Mouse (Mus musculus) hindbrain, embryonic 10.5 days (tissue): ENCODE measurements at regions not wholly inside any gene's neighbourhood (a gene's known extent, or its start where the extent isn't known, plus 50 kb on each side); places are given as distances from the start of the nearest gene placed in this dataset.

Source experiments
- DNase-seq: peaks from one replicate; pipeline ENCODE4 v3.0.0-alpha.2; 2017; ENCODE audit warnings: low spot score
- H3K27ac ChIP-seq: fragments of 300-500 bp; sonication (generic); 2 replicates; pipeline ENCODE4 v1.5.1; 2016; ENCODE audit warnings: mild to moderate bottlenecking, moderate library complexity
- H3K27me3 ChIP-seq: fragments of 300-500 bp; sonication (generic); 2 replicates; pipeline ENCODE4 v1.6.1; 2016; ENCODE audit warnings: mild to moderate bottlenecking; ENCODE audit not compliant: poor library complexity, insufficient read depth, severe bottlenecking
- H3K36me3 ChIP-seq: fragments of 300-500 bp; sonication (generic); 2 replicates; pipeline ENCODE4 v1.6.1; 2016; ENCODE audit warnings: mild to moderate bottlenecking, moderate library complexity
- H3K4me1 ChIP-seq: fragments of 300-500 bp; sonication (generic); replicated peaks from 2 replicates; pipeline ENCODE4 v1.6.1; 2016; ENCODE audit warnings: mild to moderate bottlenecking
- H3K4me3 ChIP-seq: fragments of 300-500 bp; sonication (generic); 2 replicates; pipeline ENCODE4 v1.5.1; 2016; ENCODE audit warnings: mild to moderate bottlenecking, moderate library complexity
- H3K9me3 ChIP-seq: fragments of 300-500 bp; sonication (generic); 2 replicates; pipeline ENCODE4 v1.6.1; 2016; ENCODE audit warnings: mild to moderate bottlenecking, moderate library complexity
- WGBS: fragments of 180-500 bp; shearing (Covaris S2); methylation state at CpG from one replicate; pipeline ENCODE4 v1.1.7; 2016; 5-methylcytosine and 5-hydroxymethylcytosine counted together

GRCm38 (mm10) chr10:84059646-84060491, 337.2 kb downstream of the 1500009L16Rik start:
- H3K27ac ChIP-seq: peak overlapping the region; percentile 82
- 54% methylated on average over 9 of the region's 9 CpGs for WGBS
- no peaks in the 10 kb centered on the region for H3K9me3 ChIP-seq
- H3K4me1 ChIP-seq: peaks cover 39% of the 10 kb centered on the region
- DNase-seq: peak; percentile 39
- peaks cover 3% of the 10 kb centered on the region; the same call in 1 of the 2 replicates for H3K27me3 ChIP-seq
- H3K36me3 ChIP-seq: no peaks in the 10 kb centered on the region
- no peak overlapping the region for H3K4me3 ChIP-seq

- WGBS: 16% methylated on average over 7 of the region's 7 CpGs
- peaks cover 3% of the 10 kb centered on the region; the same call in 1 of the 2 replicates for H3K27me3 ChIP-seq
- H3K4me1 ChIP-seq: peaks cover 31% of the 10 kb centered on the region
- peak; percentile 40 for DNase-seq
- no peaks in the 10 kb centered on the region for H3K36me3 ChIP-seq
- no peaks in the 10 kb centered on the region for H3K9me3 ChIP-seq
- peak overlapping the region; percentile 82 for H3K27ac ChIP-seq
- peak overlapping the region; percentile 20; the same call in 1 of the 2 replicates for H3K4me3 ChIP-seq
These were observed 338.0 kb downstream of the 1500009L16Rik start for GRCm38 (mm10) chr10:84060492-84061218.

- no peak for DNase-seq
- 73% methylated on average over 4 of the region's 4 CpGs for WGBS
- H3K36me3 ChIP-seq: no peaks in the 10 kb centered on the region
These were observed 344.5 kb downstream of the 1500009L16Rik start for GRCm38 (mm10) chr10:84067052-84067650.

GRCm38 (mm10) chr10:84069806-84070205, 347.1 kb downstream of the 1500009L16Rik start:
- Histone ChIP-seq H3K4me3 (no peak overlapping the region), H3K27me3 (no peaks in the 10 kb centered on the region), H3K9me3 (no peaks in the 10 kb centered on the region; the same call in 1 of the 2 replicates), H3K27ac (no peak overlapping the region), H3K4me1 (peaks cover 6% of the 10 kb centered on the region; the same call in 1 of the 2 replicates), H3K36me3 (no peaks in the 10 kb centered on the region)
- WGBS: 92% methylated on average over 9 of the region's 9 CpGs
- no peak for DNase-seq

More at GRCm38 (mm10) chr10:84067052-84067650, 344.5 kb downstream of the 1500009L16Rik start:
- no peaks in the 10 kb centered on the region; the same call in 1 of the 2 replicates for H3K9me3 ChIP-seq
- no peak overlapping the region for H3K27ac ChIP-seq
- no peaks in the 10 kb centered on the region for H3K27me3 ChIP-seq
- H3K4me1 ChIP-seq: no peaks in the 10 kb centered on the region; the same call in 1 of the 2 replicates
- no peak overlapping the region for H3K4me3 ChIP-seq

GRCm38 (mm10) chr10:84072866-84073483, 350.3 kb downstream of the 1500009L16Rik start:
- DNase-seq: no peak
- H3K27ac ChIP-seq: no peak overlapping the region
- peaks cover 6% of the 10 kb centered on the region; the same call in 1 of the 2 replicates for H3K4me1 ChIP-seq
- peaks cover 8% of the 10 kb centered on the region; the same call in 1 of the 2 replicates for H3K9me3 ChIP-seq
- 64% methylated on average over 12 of the region's 12 CpGs for WGBS
- no peaks in the 10 kb centered on the region for H3K27me3 ChIP-seq
- no peaks in the 10 kb centered on the region for H3K36me3 ChIP-seq
- no peak overlapping the region for H3K4me3 ChIP-seq

- peaks cover 8% of the 10 kb centered on the region; the same call in 1 of the 2 replicates for H3K9me3 ChIP-seq
- no peak overlapping the region for H3K4me3 ChIP-seq
- H3K27ac ChIP-seq: no peak overlapping the region
- no peak for DNase-seq
- no peaks in the 10 kb centered on the region for H3K27me3 ChIP-seq
- 84% methylated on average over 4 of the region's 4 CpGs for WGBS
- H3K4me1 ChIP-seq: peaks cover 6% of the 10 kb centered on the region; the same call in 1 of the 2 replicates
- H3K36me3 ChIP-seq: no peaks in the 10 kb centered on the region
These were observed 352.9 kb downstream of the 1500009L16Rik start for GRCm38 (mm10) chr10:84075581-84075980.

GRCm38 (mm10) chr10:84080236-84080635, 357.6 kb downstream of the 1500009L16Rik start:
- Histone ChIP-seq H3K9me3 (peaks cover 8% of the 10 kb centered on the region; the same call in 1 of the 2 replicates), H3K27me3 (no peaks in the 10 kb centered on the region), H3K27ac (no peak overlapping the region), H3K4me3 (no peak overlapping the region), H3K36me3 (no peaks in the 10 kb centered on the region), H3K4me1 (peaks cover 14% of the 10 kb centered on the region)
- no peak for DNase-seq
- WGBS: 87% methylated on average over 6 of the region's 6 CpGs

GRCm38 (mm10) chr10:84081673-84082072, 358.7 kb downstream of the Nuak1 start:
- WGBS: 56% methylated on average over 6 of the region's 6 CpGs

GRCm38 (mm10) chr10:84087528-84087927, 352.9 kb downstream of the Nuak1 start:
- no peak overlapping the region for H3K4me3 ChIP-seq
- no peak for DNase-seq
- no peaks in the 10 kb centered on the region for H3K36me3 ChIP-seq
- H3K4me1 ChIP-seq: no peaks in the 10 kb centered on the region
- no peaks in the 10 kb centered on the region for H3K9me3 ChIP-seq
- H3K27ac ChIP-seq: no peak overlapping the region
- 90% methylated on average over 5 of the region's 5 CpGs for WGBS
- H3K27me3 ChIP-seq: no peaks in the 10 kb centered on the region

More at GRCm38 (mm10) chr10:84081673-84082072, 358.7 kb downstream of the Nuak1 start:
- Histone ChIP-seq H3K27ac (peak overlapping the region; percentile 59; the same call in 1 of the 2 replicates), H3K9me3 (peaks cover 8% of the 10 kb centered on the region; the same call in 1 of the 2 replicates), H3K4me1 (peaks cover 14% of the 10 kb centered on the region), H3K36me3 (no peaks in the 10 kb centered on the region), H3K4me3 (no peak overlapping the region), H3K27me3 (no peaks in the 10 kb centered on the region)
- DNase-seq: peak; percentile 35

GRCm38 (mm10) chr10:84087929-84088328, 352.5 kb downstream of the Nuak1 start:
- Histone ChIP-seq H3K4me3 (no peak overlapping the region), H3K9me3 (no peaks in the 10 kb centered on the region), H3K27ac (no peak overlapping the region), H3K27me3 (no peaks in the 10 kb centered on the region), H3K4me1 (no peaks in the 10 kb centered on the region), H3K36me3 (no peaks in the 10 kb centered on the region)
- 92% methylated on average over 3 of the region's 3 CpGs for WGBS
- DNase-seq: no peak

GRCm38 (mm10) chr10:84088799-84089778, 351.3 kb downstream of the Nuak1 start:
- H3K36me3 ChIP-seq: no peaks in the 10 kb centered on the region
- 86% methylated on average over 18 of the region's 18 CpGs for WGBS
- H3K4me3 ChIP-seq: no peak overlapping the region
- no peaks in the 10 kb centered on the region for H3K4me1 ChIP-seq
- H3K9me3 ChIP-seq: no peaks in the 10 kb centered on the region
- DNase-seq: no peak
- no peak overlapping the region for H3K27ac ChIP-seq
- H3K27me3 ChIP-seq: no peaks in the 10 kb centered on the region
